Mouse (Mus musculus) cerebellum, postnatal 4 days (tissue): ENCODE measurements at regions not wholly inside any gene's neighbourhood (a gene's known extent, or its start where the extent isn't known, plus 50 kb on each side); places are given as distances from the start of the nearest gene placed in this dataset.

Experiments
- DNase-seq, 2 experiments: peaks; one replicate each; pipeline ENCODE4 v3.0.0; 2022; ENCODE audit warnings: low spot score in 2 of 2, mixed read lengths in 1 of 2

GRCm38 (mm10) chr3:70384235-70384634 is 376.8 kb downstream of the Otol1 start:
- DNase-seq = no peak

GRCm38 (mm10) chr3:70385961-70386360 is 378.5 kb downstream of the Otol1 start:
- DNase-seq = no peak

GRCm38 (mm10) chr3:70401187-70401586 is 393.8 kb downstream of the Otol1 start:
- no peak for DNase-seq

- no peak for DNase-seq
Observed at GRCm38 (mm10) chr3:70406571-70406970, 399.2 kb downstream of the Otol1 start.

GRCm38 (mm10) chr3:70418273-70418672 is 410.9 kb downstream of the Otol1 start:
- no peak for DNase-seq

- no peak for DNase-seq
Observed at GRCm38 (mm10) chr3:70422016-70422415, 414.6 kb downstream of the Otol1 start.

GRCm38 (mm10) chr3:70422669-70423068 is 415.3 kb downstream of the Otol1 start:
- no peak for DNase-seq

GRCm38 (mm10) chr3:70436671-70437070 is 429.3 kb downstream of the Otol1 start:
- no peak for DNase-seq

GRCm38 (mm10) chr3:70457181-70457847 is 449.9 kb downstream of the Otol1 start:
- no peak for DNase-seq

GRCm38 (mm10) chr3:70460811-70461210 is 453.4 kb downstream of the Otol1 start:
- no peak for DNase-seq

- no peak for DNase-seq
Observed at GRCm38 (mm10) chr3:70463221-70463620, 455.8 kb downstream of the Otol1 start.

- DNase-seq = peak; percentile 41 to 64
Observed at GRCm38 (mm10) chr3:70482521-70482920, 475.1 kb downstream of the Otol1 start.

- no peak for DNase-seq
Observed at GRCm38 (mm10) chr3:70483066-70483743, 475.8 kb downstream of the Otol1 start.

GRCm38 (mm10) chr3:70496431-70496830 is 489.0 kb downstream of the Otol1 start:
- DNase-seq = peak in 1 of 2 experiments; percentile 5

- no peak for DNase-seq
Observed at GRCm38 (mm10) chr3:70500245-70500858, 492.9 kb downstream of the Otol1 start.

- no peak for DNase-seq
Observed at GRCm38 (mm10) chr3:70500991-70501961, 493.9 kb downstream of the Otol1 start.

GRCm38 (mm10) chr3:70533593-70534321 is 526.3 kb downstream of the Otol1 start:
- DNase-seq = no peak

GRCm38 (mm10) chr3:70535084-70535483 is 527.7 kb downstream of the Otol1 start:
- no peak for DNase-seq

GRCm38 (mm10) chr3:70543911-70544310 is 536.5 kb downstream of the Otol1 start:
- DNase-seq = no peak

- no peak for DNase-seq
Observed at GRCm38 (mm10) chr3:70557821-70558220, 550.4 kb downstream of the Otol1 start.
